Mouse (Mus musculus) forebrain, embryonic 13.5 days (tissue): ENCODE measurements at regions not wholly inside any gene's neighbourhood (a gene's known extent, or its start where the extent isn't known, plus 50 kb on each side); places are given as distances from the start of the nearest gene placed in this dataset. TPM values are rescaled to one million over a fixed set of nuclear protein-coding genes. Genes with fewer than 3 reads are reported as not detected.

Experiments used
- ATAC-seq: fragments of 200-750 bp; cut with Nextera tagmentation; 2 replicates; pipeline ENCODE4 v1.8.0; 2017
- H3K27ac ChIP-seq: fragments of 300-500 bp; sonication (generic); 2 replicates; pipeline ENCODE4 v1.5.1; 2015; ENCODE audit warnings: inconsistent platforms, mild to moderate bottlenecking, moderate library complexity
- H3K27me3 ChIP-seq: fragments of 300-500 bp; sonication (generic); 2 replicates; pipeline ENCODE4 v1.6.1; 2015; ENCODE audit warnings: mild to moderate bottlenecking, inconsistent platforms
- H3K36me3 ChIP-seq: fragments of 300-500 bp; sonication (generic); 2 replicates; pipeline ENCODE4 v1.6.1; 2015; ENCODE audit warnings: mild to moderate bottlenecking, inconsistent platforms; ENCODE audit not compliant: poor library complexity, severe bottlenecking
- H3K4me1 ChIP-seq: fragments of 300-500 bp; sonication (generic); 2 replicates; pipeline ENCODE4 v1.6.1; 2015; ENCODE audit warnings: inconsistent platforms
- H3K4me2 ChIP-seq: fragments of 300-500 bp; sonication (generic); 2 replicates; pipeline ENCODE4 v1.6.1; 2015; ENCODE audit warnings: inconsistent platforms, mild to moderate bottlenecking, moderate library complexity
- H3K4me3 ChIP-seq: fragments of 300-500 bp; sonication (generic); 2 replicates; pipeline ENCODE4 v1.5.1; 2015; ENCODE audit warnings: mild to moderate bottlenecking, inconsistent platforms
- H3K9ac ChIP-seq: fragments of 300-500 bp; sonication (generic); 2 replicates; pipeline ENCODE4 v1.6.1; 2015; ENCODE audit warnings: mild to moderate bottlenecking, inconsistent platforms
- H3K9me3 ChIP-seq: fragments of 300-500 bp; sonication (generic); replicated peaks from 2 replicates; pipeline ENCODE4 v1.6.1; 2016; ENCODE audit warnings: inconsistent platforms
- WGBS: fragments of 180-500 bp; shearing (Covaris S2); methylation state at CpG from one replicate; pipeline ENCODE4 v1.1.7; 2015; 5-methylcytosine and 5-hydroxymethylcytosine counted together
- microRNA-seq: library from miRNA; unstranded; fragments of <30 nt; microRNA quantifications from one replicate; pipeline ENCODE4, GENCODE M21; 2016

- H3K9me3 ChIP-seq: no peaks in the 10 kb centered on the region
- no peak overlapping the region for H3K9ac ChIP-seq
- no peak overlapping the region for H3K4me3 ChIP-seq
- no peaks in the 10 kb centered on the region for H3K36me3 ChIP-seq
- no peak overlapping the region for H3K27ac ChIP-seq
- no peaks in the 10 kb centered on the region for H3K27me3 ChIP-seq
- ATAC-seq: no peak
- H3K4me1 ChIP-seq: no peaks in the 10 kb centered on the region
- whole genome bisulfite sequencing: 85% methylated on average over 5 of the region's 5 CpGs
- H3K4me2 ChIP-seq: no peak overlapping the region
Measured at GRCm38 (mm10) chr3:134162288-134162687, 74.0 kb upstream of the Cxxc4 start.

GRCm38 (mm10) chr3:134169922-134170321 is 66.4 kb upstream of the Cxxc4 start:
- H3K9ac ChIP-seq: no peak overlapping the region
- H3K27me3 ChIP-seq: no peaks in the 10 kb centered on the region
- H3K9me3 ChIP-seq: no peaks in the 10 kb centered on the region
- WGBS: 68% methylated on average over 1 of the region's 1 CpGs
- H3K4me2 ChIP-seq: no peak overlapping the region
- no peak for ATAC-seq
- no peak overlapping the region for H3K4me3 ChIP-seq
- no peaks in the 10 kb centered on the region for H3K4me1 ChIP-seq
- H3K36me3 ChIP-seq: no peaks in the 10 kb centered on the region
- H3K27ac ChIP-seq: no peak overlapping the region

- H3K4me1 ChIP-seq: no peaks in the 10 kb centered on the region
- H3K27me3 ChIP-seq: no peaks in the 10 kb centered on the region
- 44% methylated on average over 3 of the region's 3 CpGs for WGBS
- H3K4me3 ChIP-seq: no peak overlapping the region
- H3K4me2 ChIP-seq: no peak overlapping the region
- H3K36me3 ChIP-seq: no peaks in the 10 kb centered on the region
- no peaks in the 10 kb centered on the region for H3K9me3 ChIP-seq
- no peak for ATAC-seq
- no peak overlapping the region for H3K27ac ChIP-seq
- H3K9ac ChIP-seq: no peak overlapping the region
Measured at GRCm38 (mm10) chr3:134172357-134172756, 63.9 kb upstream of the Cxxc4 start.

GRCm38 (mm10) chr3:134178491-134179054 is 57.7 kb upstream of the Cxxc4 start:
- H3K27me3 ChIP-seq: no peaks in the 10 kb centered on the region
- no peaks in the 10 kb centered on the region for H3K4me1 ChIP-seq
- WGBS: 81% methylated on average over 7 of the region's 7 CpGs
- no peak for ATAC-seq
- H3K36me3 ChIP-seq: no peaks in the 10 kb centered on the region
- H3K9me3 ChIP-seq: no peaks in the 10 kb centered on the region
- no peak overlapping the region for H3K9ac ChIP-seq
- no peak overlapping the region for H3K27ac ChIP-seq
- H3K4me2 ChIP-seq: no peak overlapping the region
- no peak overlapping the region for H3K4me3 ChIP-seq

- H3K27me3 ChIP-seq: no peaks in the 10 kb centered on the region
- H3K4me2 ChIP-seq: no peak overlapping the region
- H3K27ac ChIP-seq: no peak overlapping the region
- H3K4me3 ChIP-seq: no peak overlapping the region
- 95% methylated on average over 4 of the region's 4 CpGs for WGBS
- H3K4me1 ChIP-seq: 0 out of 2 replicates have a peak, but pooled peaks cover 1% of the 10 kb centered on the region
- H3K9ac ChIP-seq: no peak overlapping the region
- no peaks in the 10 kb centered on the region for H3K9me3 ChIP-seq
- H3K36me3 ChIP-seq: no peaks in the 10 kb centered on the region
- no peak for ATAC-seq
Measured at GRCm38 (mm10) chr3:134184042-134184441, 52.2 kb upstream of the Cxxc4 start.

Small RNAs in the stretch of these regions (microRNA-seq; reads per million reads assigned to microRNA genes)
- not detected for gene Gm44361
